21 mouse cellular contexts compared by ENCODE assay signal in the genomic region with DNA sequence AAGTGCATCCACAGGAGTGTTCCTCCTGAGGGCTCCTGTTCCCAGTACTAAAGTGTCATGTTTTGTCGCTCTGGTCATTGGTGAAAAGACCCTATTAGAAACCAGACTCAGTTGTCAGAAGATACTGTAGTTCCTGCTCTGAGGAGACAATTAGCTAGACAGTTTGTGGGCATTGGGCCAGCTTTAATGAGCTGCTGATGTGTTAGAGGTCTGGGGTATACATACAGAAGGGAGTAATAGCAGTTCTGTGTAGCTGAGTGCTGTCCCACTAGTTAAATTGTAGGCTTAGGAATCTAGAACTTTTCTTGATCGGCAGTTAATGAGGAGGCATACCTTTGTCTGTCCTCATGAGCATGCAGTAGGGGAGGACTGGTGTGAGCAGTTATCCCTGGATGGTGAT. TPM values are rescaled to one million over a fixed set of nuclear protein-coding genes. Genes with fewer than 3 reads are reported as not detected.
DNase-seq lines count a peak whose midpoint lies in the region; ATAC-seq and TF ChIP-seq lines count a peak whose summit lies in the region.
"Had no signal": no experiment of that assay in that cellular context is flagged by ENCODE, and none has a peak within 500 bp of the region (broad histone marks: within the 10 kb centered on the region; RNA-seq: fewer than 3 reads in every experiment).

No protein-coding gene starts in this region.

- no peaks in the 10 kb centered on the region for H3K4me1 ChIP-seq in forebrain, embryonic 12.5 days
- H3K4me1 ChIP-seq in forebrain, postnatal 0 days (ENCODE audit: insufficient read depth), result no peaks in the 10 kb centered on the region
- H3K4me1 ChIP-seq in heart, embryonic 14.5 days (ENCODE audit: control insufficient read depth in 2 of 2, insufficient read depth in 2 of 2, low read length in 2 of 2), result peaks cover 0 to 8% of the 10 kb centered on the region in 2 experiments; a peak in 1 of 4 replicates
- H3K4me1 ChIP-seq in midbrain, embryonic 14.5 days (ENCODE audit: control insufficient read depth, insufficient read depth, low read length), result no peaks in the 10 kb centered on the region
- H3K4me1 ChIP-seq in midbrain, embryonic 10.5 days, result no peaks in the 10 kb centered on the region
- H3K4me1 ChIP-seq: embryonic facial prominence, embryonic 15.5 days had no signal

- intact Hi-C loops in heart, postnatal 36 days (cut with DNase I), result no loop called here

- H3K9ac ChIP-seq in forebrain, embryonic 12.5 days, result no peak overlapping the region
- no peak overlapping the region for H3K9ac ChIP-seq in forebrain, postnatal 0 days
- H3K9ac ChIP-seq in heart, embryonic 14.5 days (ENCODE audit: low read length), result peak overlapping the region; percentile 8; the same call in 1 of the 2 replicates
- H3K9ac ChIP-seq in midbrain, embryonic 14.5 days (replicated peaks; ENCODE audit: low read length), result no peak overlapping the region
- H3K9ac ChIP-seq: embryonic facial prominence, embryonic 15.5 days had no signal

- no peak for TF ChIP-seq CTCF in forebrain, postnatal 0 days (IDR thresholded peaks at IDR 0.05; ENCODE audit: low read depth)
- no peak for TF ChIP-seq CTCF in brain, embryonic 14.5 days (IDR thresholded peaks at IDR 0.05; ENCODE audit: borderline replicate concordance, extremely low read depth, insufficient read depth, insufficient read length)

- 50% methylated on average over 2 of the region's 2 CpGs for WGBS in forebrain, embryonic 12.5 days
- WGBS in forebrain, postnatal 0 days, result 20% methylated on average over 2 of the region's 2 CpGs
- 44% methylated on average over 2 of the region's 2 CpGs for WGBS in heart, embryonic 14.5 days
- WGBS in midbrain, embryonic 14.5 days, result 85% methylated on average over 2 of the region's 2 CpGs
- 100% methylated on average over 2 of the region's 2 CpGs for WGBS in midbrain, embryonic 10.5 days

- H3K9me3 ChIP-seq in forebrain, embryonic 12.5 days, result no peaks in the 10 kb centered on the region
- no peaks in the 10 kb centered on the region for H3K9me3 ChIP-seq in forebrain, postnatal 0 days (ENCODE audit: low read length)
- no peaks in the 10 kb centered on the region; the same call in 1 of the 2 replicates for H3K9me3 ChIP-seq in heart, embryonic 14.5 days (ENCODE audit: control insufficient read depth, low read length)
- H3K9me3 ChIP-seq in midbrain, embryonic 14.5 days (ENCODE audit: control insufficient read depth, low read length), result no peaks in the 10 kb centered on the region
- no peaks in the 10 kb centered on the region for H3K9me3 ChIP-seq in midbrain, embryonic 10.5 days (replicated peaks)
- H3K9me3 ChIP-seq: embryonic facial prominence, embryonic 15.5 days had no signal

- no peak overlapping the region for H3K4me3 ChIP-seq in forebrain, embryonic 12.5 days (replicated peaks)
- H3K4me3 ChIP-seq in forebrain, postnatal 0 days (ENCODE audit: low read depth, low read length), result no peak overlapping the region
- H3K4me3 ChIP-seq in heart, embryonic 14.5 days (ENCODE audit: control insufficient read depth in 1 of 2, insufficient read depth in 1 of 2, low read depth in 1 of 2, low read length in 2 of 2), result no peak overlapping the region
- no peak overlapping the region for H3K4me3 ChIP-seq in midbrain, embryonic 14.5 days (replicated peaks; ENCODE audit: low read depth, low read length)
- H3K4me3 ChIP-seq in midbrain, embryonic 10.5 days, result no peak overlapping the region
- H3K4me3 ChIP-seq: embryonic facial prominence, embryonic 15.5 days; erythroblast, embryonic 14.5 days; gastrocnemius, adult 2 months had no signal

- peaks cover 54% of the 10 kb centered on the region for H3K36me3 ChIP-seq in forebrain, embryonic 12.5 days (replicated peaks)
- H3K36me3 ChIP-seq in forebrain, postnatal 0 days (ENCODE audit: insufficient read depth), result peaks cover 32% of the 10 kb centered on the region
- peaks cover 71% of the 10 kb centered on the region for H3K36me3 ChIP-seq in heart, embryonic 14.5 days (ENCODE audit: control insufficient read depth, insufficient read depth, low read length)
- peaks cover 55% of the 10 kb centered on the region for H3K36me3 ChIP-seq in midbrain, embryonic 14.5 days (ENCODE audit: control insufficient read depth, insufficient read depth, low read length)
- H3K36me3 ChIP-seq in midbrain, embryonic 10.5 days, result peaks cover 90% of the 10 kb centered on the region

- no peak for TF ChIP-seq POLR2A in brain, embryonic 14.5 days (IDR thresholded peaks at IDR 0.05; ENCODE audit: borderline replicate concordance, extremely low read depth, insufficient read depth, insufficient read length, poor library complexity, severe bottlenecking)

- no peak for DNase-seq in forebrain, postnatal 0 days
- no peak for DNase-seq in heart, postnatal 36 days
- peak; percentile 40 for DNase-seq in midbrain, embryonic 14.5 days
- DNase-seq in midbrain, embryonic 10.5 days (ENCODE audit: low spot score), result no peak
- DNase-seq in brain, embryonic 14.5 days (ENCODE audit: low read depth), result peak; percentile 89
- no peak for DNase-seq in right cerebral cortex, adult 18-20 months
- DNase-seq: adrenal gland, postnatal 14 days; cerebellum, adult 18-20 months; cerebellum, adult 9-11 months; cerebellum, postnatal 36 days; gastrocnemius, adult 2 months; gastrocnemius, postnatal 25 days; heart, adult 11 months; kidney, adult 8-10 months had no signal

- ATAC-seq in forebrain, embryonic 12.5 days (ENCODE audit: low FRiP score), result peak; percentile 81; the same call in 1 of the 2 replicates
- ATAC-seq in forebrain, postnatal 0 days, result no peak
- no peak for ATAC-seq in heart, embryonic 14.5 days (ENCODE audit: insufficient number of reproducible peaks, insufficient read depth, low FRiP score, low read depth)
- no peak for ATAC-seq in midbrain, embryonic 14.5 days (ENCODE audit: low FRiP score, low TSS enrichment)
- ATAC-seq: activated CD4-positive, CD25-positive, alpha-beta regulatory T cell, adult 4 months; intestine, embryonic 16.5 days; Patski had no signal

- no peak overlapping the region for H3K4me2 ChIP-seq in forebrain, embryonic 12.5 days
- H3K4me2 ChIP-seq in forebrain, postnatal 0 days (ENCODE audit: low read depth), result no peak overlapping the region
- no peak overlapping the region for H3K4me2 ChIP-seq in heart, embryonic 14.5 days (ENCODE audit: low read length)
- no peak overlapping the region for H3K4me2 ChIP-seq in midbrain, embryonic 14.5 days (ENCODE audit: low read length)
- H3K4me2 ChIP-seq: embryonic facial prominence, embryonic 15.5 days had no signal

- H3K27ac ChIP-seq in forebrain, embryonic 12.5 days, result no peak overlapping the region
- H3K27ac ChIP-seq in forebrain, postnatal 0 days (ENCODE audit: low read depth, low read length), result no peak overlapping the region
- no peak overlapping the region for H3K27ac ChIP-seq in heart, embryonic 14.5 days (replicated peaks in 1 of 2; ENCODE audit: control insufficient read depth in 1 of 2, insufficient read depth in 1 of 2, low read depth in 2 of 2, low read length in 2 of 2)
- H3K27ac ChIP-seq in midbrain, embryonic 14.5 days (replicated peaks; ENCODE audit: low read depth, low read length), result no peak overlapping the region
- no peak overlapping the region for H3K27ac ChIP-seq in midbrain, embryonic 10.5 days (replicated peaks)
- H3K27ac ChIP-seq: embryonic facial prominence, embryonic 15.5 days; gastrocnemius, adult 2 months had no signal

- no peaks in the 10 kb centered on the region for H3K27me3 ChIP-seq in forebrain, embryonic 12.5 days
- no peaks in the 10 kb centered on the region for H3K27me3 ChIP-seq in forebrain, postnatal 0 days (ENCODE audit: insufficient read depth, low read length)
- H3K27me3 ChIP-seq in heart, embryonic 14.5 days (ENCODE audit: control insufficient read depth, insufficient read depth, low read length), result no peaks in the 10 kb centered on the region
- H3K27me3 ChIP-seq in midbrain, embryonic 14.5 days (ENCODE audit: control insufficient read depth, insufficient read depth, low read length), result no peaks in the 10 kb centered on the region
- H3K27me3 ChIP-seq in midbrain, embryonic 10.5 days (ENCODE audit: low read depth, poor library complexity, severe bottlenecking), result no peaks in the 10 kb centered on the region
- H3K27me3 ChIP-seq: embryonic facial prominence, embryonic 15.5 days; Patski had no signal

RNA-seq across cellular contexts. Expression of a gene that starts 11.0 kb away (rescaled TPM):
- polyA plus RNA-seq in forebrain, embryonic 12.5 days (2016; fragmentation: Nextera tagmentation; extraction: Ambion mirVana), result 13.9 and 14.0 TPM in 2 replicates
- 9.8 and 11.1 TPM in 2 replicates for total RNA-seq in forebrain, postnatal 0 days (2014; rRNA removed)
- polyA plus RNA-seq in forebrain, postnatal 0 days (2015; fragmentation: Nextera tagmentation; extraction: Ambion mirVana), result 3.3 and 4.1 TPM in 2 replicates
- polyA plus RNA-seq in heart, embryonic 14.5 days (2014; fragmentation: Nextera tagmentation; extraction: Ambion mirVana), result 6.6 and 8.1 TPM in 2 replicates
- 10 to 100 TPM; 14.7 to 15.6 TPM for total RNA-seq in heart, postnatal 36 days (2021)
- polyA plus RNA-seq in midbrain, embryonic 14.5 days (2014; fragmentation: Nextera tagmentation; extraction: Ambion mirVana), result 8.7 and 12.2 TPM in 2 replicates
- polyA plus RNA-seq in midbrain, embryonic 10.5 days (2016; fragmentation: Nextera tagmentation; extraction: Ambion mirVana), result 10.3 TPM in 2 replicates
- polyA plus RNA-seq in brain, embryonic 14.5 days (2012; rRNA removed), result 8.9 and 16.6 TPM in 2 replicates

RNA-seq across cellular contexts. Expression of a gene that starts 19.7 kb away (rescaled TPM):
- polyA plus RNA-seq in forebrain, embryonic 12.5 days (2016; fragmentation: Nextera tagmentation; extraction: Ambion mirVana), result 3.7 and 4.6 TPM in 2 replicates
- 8.0 and 13.1 TPM in 2 replicates for total RNA-seq in forebrain, postnatal 0 days (2014; rRNA removed)
- polyA plus RNA-seq in forebrain, postnatal 0 days (2015; fragmentation: Nextera tagmentation; extraction: Ambion mirVana), result 2.1 and 3.7 TPM in 2 replicates
- polyA plus RNA-seq in heart, embryonic 14.5 days (2014; fragmentation: Nextera tagmentation; extraction: Ambion mirVana), result 1.9 and 3.3 TPM in 2 replicates
- 1 to 10 TPM; 2.8 to 6.7 TPM for total RNA-seq in heart, postnatal 36 days (2021)
- 5.7 and 6.0 TPM in 2 replicates for polyA plus RNA-seq in midbrain, embryonic 14.5 days (2014; fragmentation: Nextera tagmentation; extraction: Ambion mirVana)
- polyA plus RNA-seq in midbrain, embryonic 10.5 days (2016; fragmentation: Nextera tagmentation; extraction: Ambion mirVana), result 5.3 and 5.6 TPM in 2 replicates
- polyA plus RNA-seq in brain, embryonic 14.5 days (2012; rRNA removed), result 9.4 and 16.8 TPM in 2 replicates
- polyA plus RNA-seq: erythroblast, embryonic 14.5 days had no signal

Comparison
In these comparisons a context has a peak if more than half of its experiments do, and no peak if none do; other contexts are left out.
1. DNase-seq: peak in midbrain, embryonic 14.5 days (single experiment) and brain, embryonic 14.5 days (single experiment); none in forebrain, postnatal 0 days (single experiment), heart, postnatal 36 days (0 of 2), midbrain, embryonic 10.5 days (single experiment) and right cerebral cortex, adult 18-20 months (single experiment).